Mouse (Mus musculus): Measurements from ENCODE around the gene Apoe.

- no peak for TF ChIP-seq CTCF (IDR thresholded peaks at IDR 0.05; ENCODE audit: low read depth)
- no peak for TF ChIP-seq EP300 (IDR thresholded peaks at IDR 0.05; ENCODE audit: low read depth)
Observed at GRCm38 (mm10) chr7:19716822-19717221, 17.8 kb upstream of the Apoe start.

Data from liver, postnatal 0 days (tissue).